Mouse (Mus musculus) kidney, postnatal 4 days (tissue): ENCODE measurements at regions not wholly inside any gene's neighbourhood (a gene's known extent, or its start where the extent isn't known, plus 50 kb on each side); places are given as distances from the start of the nearest gene placed in this dataset.

ENCODE experiments used
- DNase-seq, 2 experiments: peaks; one replicate each; pipeline ENCODE4 v3.0.0; 2021; ENCODE audit warnings: mixed read lengths in 2 of 2

- peak; percentile 54 to 57 for DNase-seq
Measured at GRCm38 (mm10) chr7:60974116-60974515, 834.1 kb upstream of the Snrpn start.

- DNase-seq, result no peak
Measured at GRCm38 (mm10) chr7:60961188-60961587, 821.2 kb upstream of the Snrpn start.

- no peak for DNase-seq
Measured at GRCm38 (mm10) chr7:60939764-60940457, 799.9 kb upstream of the Snrpn start.
